Mouse (Mus musculus): Measurements from ENCODE around the gene Ptpdc1.

DNA sequence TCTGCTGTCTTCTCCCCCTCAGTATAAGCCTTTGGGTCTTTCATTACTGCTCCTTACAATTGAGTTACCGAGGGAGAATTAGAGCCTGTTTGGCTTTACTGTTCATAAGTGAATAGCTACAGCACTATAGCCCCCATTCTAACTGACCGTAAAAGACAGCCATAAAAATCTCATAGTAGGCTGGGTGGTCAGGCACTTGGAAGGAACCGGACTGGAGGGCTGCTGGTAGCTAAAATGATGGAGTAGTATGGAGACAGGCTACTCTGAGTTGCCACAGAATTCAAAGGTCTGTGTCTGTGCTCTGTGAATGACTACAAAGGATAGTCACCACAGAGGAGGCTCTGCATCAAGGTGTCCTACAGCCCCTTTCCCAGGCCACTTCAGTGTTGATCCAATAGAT is 18.5 kb upstream of the Ptpdc1 start:
- TF ChIP-seq CTCF (IDR thresholded peaks at IDR 0.05; ENCODE audit: borderline replicate concordance, extremely low read depth, insufficient read depth, insufficient read length) (no peak), POLR2A (IDR thresholded peaks at IDR 0.05; ENCODE audit: borderline replicate concordance, extremely low read depth, insufficient read depth, insufficient read length, poor library complexity, severe bottlenecking) (no peak)
